Mouse (Mus musculus): ENCODE results near the gene Tecpr2. TPM values are rescaled to one million over a fixed set of nuclear protein-coding genes. Genes with fewer than 3 reads are reported as not detected.

Tecpr2 gene
- polyA plus RNA-seq, 1 experiment from 2014 or later: 4.1 TPM

DNA sequence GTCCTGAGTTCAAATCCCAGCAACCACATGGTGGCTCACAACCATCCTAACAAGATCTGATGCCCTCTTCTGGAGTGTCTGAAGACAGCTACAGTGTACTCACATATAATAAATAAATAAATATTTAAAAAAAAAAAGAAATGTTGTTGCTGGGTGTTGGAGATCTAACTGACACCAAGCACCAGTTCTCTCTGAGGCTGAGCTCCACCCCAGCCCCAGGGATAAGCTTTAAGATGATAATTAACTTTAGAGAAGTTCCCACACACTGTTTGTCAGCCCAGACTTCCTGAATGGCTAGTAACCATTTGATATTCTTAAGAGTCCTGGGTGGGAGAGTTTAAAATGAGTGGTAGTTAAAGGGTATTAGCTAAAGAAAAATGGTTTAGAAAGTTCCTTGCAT is 28.8 kb upstream of the Tecpr2 start:
- ATAC-seq (replicated peaks; ENCODE audit: low FRiP score, low TSS enrichment, low read depth) (no peak), DNase-seq (ENCODE audit: low spot score) (no peak)
- Histone ChIP-seq H3K4me2 (ENCODE audit: low read length) (no peak overlapping the region), H3K27me3 (replicated peaks; ENCODE audit: control insufficient read depth, insufficient read depth, low read length) (no peaks in the 10 kb centered on the region), H3K9me3 (ENCODE audit: control insufficient read depth, low read length) (no peaks in the 10 kb centered on the region), H3K9ac (ENCODE audit: low read length) (no peak overlapping the region), H3K4me1 (replicated peaks; ENCODE audit: control insufficient read depth, insufficient read depth, low read length) (no peaks in the 10 kb centered on the region), H3K27ac (ENCODE audit: low read depth) (no peak overlapping the region), H3K4me3 (ENCODE audit: low read depth, low read length) (no peak overlapping the region), H3K36me3 (ENCODE audit: control insufficient read depth, insufficient read depth, low read length) (peaks cover 47% of the 10 kb centered on the region)

DNA sequence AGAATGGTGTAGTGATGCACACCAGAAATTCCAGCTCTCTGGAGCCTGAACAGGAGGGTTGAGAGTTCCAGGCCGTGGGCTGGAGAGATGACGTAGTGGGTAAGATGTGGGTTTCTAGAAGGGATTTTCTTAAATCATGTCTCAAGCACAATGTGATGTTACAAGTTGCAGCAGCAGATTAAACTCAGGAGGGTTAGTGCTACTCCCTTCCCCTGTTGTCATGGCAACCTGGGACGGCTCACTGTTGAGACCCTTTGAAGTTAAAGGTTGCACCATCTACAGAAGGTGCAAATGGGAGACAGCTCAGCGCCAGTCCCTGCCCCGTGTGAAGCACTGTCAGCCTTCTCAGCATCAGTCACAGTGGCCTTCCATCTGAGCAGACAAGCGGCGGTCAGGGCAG is 27.8 kb upstream of the Tecpr2 start:
- H3K4me2 ChIP-seq (ENCODE audit: low read length): no peak overlapping the region
- H3K27ac ChIP-seq (ENCODE audit: low read depth): no peak overlapping the region
- H3K27me3 ChIP-seq (replicated peaks; ENCODE audit: control insufficient read depth, insufficient read depth, low read length): no peaks in the 10 kb centered on the region
- H3K9me3 ChIP-seq (ENCODE audit: control insufficient read depth, low read length): no peaks in the 10 kb centered on the region
- no peak for ATAC-seq (replicated peaks; ENCODE audit: low FRiP score, low TSS enrichment, low read depth)
- H3K36me3 ChIP-seq (ENCODE audit: control insufficient read depth, insufficient read depth, low read length): peaks cover 45% of the 10 kb centered on the region
- no peak overlapping the region for H3K4me3 ChIP-seq (ENCODE audit: low read depth, low read length)
- WGBS: 46% methylated on average over 7 of the region's 7 CpGs
- H3K4me1 ChIP-seq (replicated peaks; ENCODE audit: control insufficient read depth, insufficient read depth, low read length): no peaks in the 10 kb centered on the region
- DNase-seq (ENCODE audit: low spot score): no peak
- H3K9ac ChIP-seq (ENCODE audit: low read length): no peak overlapping the region

DNA sequence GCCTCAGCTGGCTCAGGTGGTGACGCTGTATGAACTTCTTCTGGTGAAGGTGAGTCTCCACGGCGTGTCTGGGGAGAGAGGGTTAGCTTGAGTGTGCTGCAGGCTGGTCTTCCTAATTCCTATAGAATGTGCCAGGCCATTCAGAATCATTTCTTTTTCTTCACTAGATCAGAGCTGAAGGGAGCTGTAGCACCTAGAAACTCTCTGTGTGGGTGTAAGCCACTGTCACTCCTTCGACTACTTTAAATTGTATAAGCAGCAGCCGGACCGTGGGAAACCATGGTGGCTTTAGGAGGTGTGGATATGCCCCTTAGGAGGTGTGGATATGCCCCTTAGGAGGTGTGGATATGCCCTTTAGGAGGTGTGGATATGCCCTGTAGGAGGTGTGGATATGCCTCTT is 25.1 kb upstream of the Tecpr2 start:
- no peaks in the 10 kb centered on the region for H3K9me3 ChIP-seq (ENCODE audit: control insufficient read depth, low read length)
- no peak overlapping the region for H3K9ac ChIP-seq (ENCODE audit: low read length)
- H3K27ac ChIP-seq (ENCODE audit: low read depth): no peak overlapping the region
- DNase-seq (ENCODE audit: low spot score): no peak
- no peak for ATAC-seq (replicated peaks; ENCODE audit: low FRiP score, low TSS enrichment, low read depth)
- peaks cover 64% of the 10 kb centered on the region for H3K36me3 ChIP-seq (ENCODE audit: control insufficient read depth, insufficient read depth, low read length)
- H3K4me2 ChIP-seq (ENCODE audit: low read length): no peak overlapping the region
- WGBS: 92% methylated on average over 6 of the region's 6 CpGs
- H3K27me3 ChIP-seq (replicated peaks; ENCODE audit: control insufficient read depth, insufficient read depth, low read length): no peaks in the 10 kb centered on the region
- no peaks in the 10 kb centered on the region for H3K4me1 ChIP-seq (replicated peaks; ENCODE audit: control insufficient read depth, insufficient read depth, low read length)
- H3K4me3 ChIP-seq (ENCODE audit: low read depth, low read length): no peak overlapping the region

DNA sequence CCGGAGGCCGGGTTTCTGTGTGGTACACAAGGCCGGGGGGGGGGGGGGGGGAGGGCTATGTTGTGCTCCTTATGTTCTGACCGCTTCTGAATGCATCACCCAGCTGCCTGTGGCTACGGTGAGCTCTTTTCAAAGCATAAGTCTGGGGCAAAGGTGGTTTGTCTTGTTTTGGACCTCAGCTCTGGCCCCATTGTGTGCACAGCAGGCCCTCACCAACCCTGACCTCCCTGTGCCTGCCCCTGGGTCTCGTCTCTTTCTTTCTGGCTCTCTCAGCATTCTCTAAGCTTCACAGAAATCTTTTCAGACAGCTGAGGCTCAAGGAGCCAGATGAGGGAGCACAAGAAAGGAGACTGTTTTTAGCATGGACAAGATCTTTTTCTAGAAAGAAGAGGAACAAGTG is 23.5 kb upstream of the Tecpr2 start:
- no peaks in the 10 kb centered on the region for H3K4me1 ChIP-seq (replicated peaks; ENCODE audit: control insufficient read depth, insufficient read depth, low read length)
- no peak overlapping the region for H3K4me2 ChIP-seq (ENCODE audit: low read length)
- WGBS: 71% methylated on average over 6 of the region's 6 CpGs
- no peaks in the 10 kb centered on the region for H3K27me3 ChIP-seq (replicated peaks; ENCODE audit: control insufficient read depth, insufficient read depth, low read length)
- no peak overlapping the region for H3K4me3 ChIP-seq (ENCODE audit: low read depth, low read length)
- H3K9ac ChIP-seq (ENCODE audit: low read length): no peak overlapping the region
- DNase-seq (ENCODE audit: low spot score) (no peak), ATAC-seq (replicated peaks; ENCODE audit: low FRiP score, low TSS enrichment, low read depth) (no peak)
- H3K36me3 ChIP-seq (ENCODE audit: control insufficient read depth, insufficient read depth, low read length): peaks cover 74% of the 10 kb centered on the region
- no peak overlapping the region for H3K27ac ChIP-seq (ENCODE audit: low read depth)
- H3K9me3 ChIP-seq (ENCODE audit: control insufficient read depth, low read length): no peaks in the 10 kb centered on the region

DNA sequence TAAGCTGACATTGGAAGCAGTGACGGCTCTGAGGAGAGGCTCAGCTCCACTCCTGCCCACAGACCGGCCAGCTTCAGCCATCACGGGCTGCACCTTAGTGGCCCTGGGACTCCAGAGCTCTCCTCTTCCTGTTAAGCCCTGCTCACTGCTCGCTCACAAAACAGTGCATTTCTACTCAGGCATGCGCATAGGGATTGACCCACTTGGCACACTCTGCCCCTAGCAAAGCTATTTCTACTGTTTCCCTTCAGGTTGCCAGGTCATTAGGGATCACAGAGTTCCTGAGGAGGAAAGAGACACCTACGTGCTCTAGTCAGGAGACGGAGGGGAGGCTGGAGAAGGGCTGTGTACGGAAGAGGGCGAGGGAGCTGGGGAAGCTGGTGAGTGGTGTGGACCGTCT is 23.1 kb upstream of the Tecpr2 start:
- H3K4me2 ChIP-seq (ENCODE audit: low read length): no peak overlapping the region
- no peak overlapping the region for H3K27ac ChIP-seq (ENCODE audit: low read depth)
- H3K36me3 ChIP-seq (ENCODE audit: control insufficient read depth, insufficient read depth, low read length): peaks cover 74% of the 10 kb centered on the region
- WGBS: 92% methylated on average over 10 of the region's 10 CpGs
- ATAC-seq (replicated peaks; ENCODE audit: low FRiP score, low TSS enrichment, low read depth) (no peak), DNase-seq (ENCODE audit: low spot score) (no peak)
- no peak overlapping the region for H3K4me3 ChIP-seq (ENCODE audit: low read depth, low read length)
- no peak overlapping the region for H3K9ac ChIP-seq (ENCODE audit: low read length)
- H3K27me3 ChIP-seq (replicated peaks; ENCODE audit: control insufficient read depth, insufficient read depth, low read length): no peaks in the 10 kb centered on the region
- H3K9me3 ChIP-seq (ENCODE audit: control insufficient read depth, low read length): no peaks in the 10 kb centered on the region
- no peaks in the 10 kb centered on the region for H3K4me1 ChIP-seq (replicated peaks; ENCODE audit: control insufficient read depth, insufficient read depth, low read length)

DNA sequence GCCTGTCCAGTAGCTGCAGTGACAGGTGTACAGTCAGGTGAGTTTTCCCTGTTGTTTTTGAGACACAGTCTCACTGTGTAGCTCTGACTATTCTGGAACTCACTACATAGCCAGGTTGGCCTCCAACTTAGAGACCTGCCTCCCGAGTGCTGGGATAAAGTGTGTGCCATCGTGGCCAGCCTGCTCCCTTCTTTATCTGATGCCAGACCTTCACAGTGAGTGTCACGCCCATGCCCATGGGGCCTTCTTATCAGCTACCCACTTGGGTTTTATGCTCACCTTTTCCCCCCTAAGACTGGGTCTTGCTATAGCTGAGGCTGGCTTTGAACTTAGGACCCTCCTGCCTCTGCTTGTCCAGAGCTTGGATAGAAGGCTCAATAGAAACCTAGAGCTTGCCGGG is 19.0 kb upstream of the Tecpr2 start:
- H3K4me3 ChIP-seq (ENCODE audit: low read depth, low read length): no peak overlapping the region
- no peaks in the 10 kb centered on the region for H3K4me1 ChIP-seq (replicated peaks; ENCODE audit: control insufficient read depth, insufficient read depth, low read length)
- H3K9ac ChIP-seq (ENCODE audit: low read length): no peak overlapping the region
- no peak overlapping the region for H3K27ac ChIP-seq (ENCODE audit: low read depth)
- ATAC-seq (replicated peaks; ENCODE audit: low FRiP score, low TSS enrichment, low read depth): no peak
- no peaks in the 10 kb centered on the region for H3K27me3 ChIP-seq (replicated peaks; ENCODE audit: control insufficient read depth, insufficient read depth, low read length)
- H3K36me3 ChIP-seq (ENCODE audit: control insufficient read depth, insufficient read depth, low read length): peaks cover 88% of the 10 kb centered on the region
- H3K4me2 ChIP-seq (ENCODE audit: low read length): no peak overlapping the region
- no peak for DNase-seq (ENCODE audit: low spot score)
- H3K9me3 ChIP-seq (ENCODE audit: control insufficient read depth, low read length): no peaks in the 10 kb centered on the region
- 89% methylated on average over 4 of the region's 4 CpGs for WGBS

DNA sequence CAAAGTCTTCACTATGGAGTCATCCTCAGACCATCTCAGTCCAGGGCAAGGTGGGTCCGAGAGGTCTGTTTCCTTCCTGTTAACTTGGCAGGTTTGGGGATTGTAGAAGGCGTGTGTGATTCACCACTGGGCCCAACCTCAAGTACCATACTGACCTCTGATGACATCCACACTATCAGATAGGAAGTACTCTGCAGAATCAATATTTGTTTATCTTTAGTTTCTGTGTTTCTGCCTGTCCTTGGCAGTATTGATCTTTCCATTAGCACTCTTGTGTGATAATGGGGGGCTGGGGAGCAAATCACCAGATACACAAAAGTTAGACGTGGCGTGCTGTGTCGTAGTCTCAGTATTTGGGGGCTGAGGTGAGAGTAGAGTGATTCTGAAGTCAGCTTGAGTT is 17.8 kb upstream of the Tecpr2 start:
- no peaks in the 10 kb centered on the region for H3K9me3 ChIP-seq (ENCODE audit: control insufficient read depth, low read length)
- H3K36me3 ChIP-seq (ENCODE audit: control insufficient read depth, insufficient read depth, low read length): peaks cover 90% of the 10 kb centered on the region
- no peak for ATAC-seq (replicated peaks; ENCODE audit: low FRiP score, low TSS enrichment, low read depth)
- WGBS: 86% methylated on average over 5 of the region's 5 CpGs
- no peak overlapping the region for H3K9ac ChIP-seq (ENCODE audit: low read length)
- no peak overlapping the region for H3K4me3 ChIP-seq (ENCODE audit: low read depth, low read length)
- no peak overlapping the region for H3K4me2 ChIP-seq (ENCODE audit: low read length)
- H3K27ac ChIP-seq (ENCODE audit: low read depth): no peak overlapping the region
- no peaks in the 10 kb centered on the region for H3K4me1 ChIP-seq (replicated peaks; ENCODE audit: control insufficient read depth, insufficient read depth, low read length)
- H3K27me3 ChIP-seq (replicated peaks; ENCODE audit: control insufficient read depth, insufficient read depth, low read length): no peaks in the 10 kb centered on the region
- DNase-seq (ENCODE audit: low spot score): no peak

DNA sequence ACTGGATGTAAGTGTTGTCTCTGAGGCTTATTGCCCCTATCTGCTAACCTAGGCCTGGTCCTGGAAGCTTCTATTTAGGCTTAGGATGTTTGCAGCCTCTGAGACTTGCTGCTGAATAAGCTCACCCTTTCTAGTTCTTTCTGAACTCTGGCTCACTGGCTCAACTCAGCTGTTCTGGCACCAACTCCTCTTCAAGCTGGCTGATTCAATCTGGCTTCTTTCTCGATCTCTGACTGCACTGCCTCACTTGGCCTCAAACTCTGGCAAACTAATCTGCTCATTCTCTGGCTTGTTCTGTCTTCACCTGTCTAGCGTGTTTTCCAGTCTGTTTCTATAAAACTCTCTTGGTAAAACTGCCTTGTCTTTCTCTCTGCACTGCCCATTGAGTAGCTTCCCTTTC is 13.7 kb upstream of the Tecpr2 start:
- no peak overlapping the region for H3K4me3 ChIP-seq (ENCODE audit: low read depth, low read length)
- WGBS: 86% methylated on average over 2 of the region's 2 CpGs
- ATAC-seq (replicated peaks; ENCODE audit: low FRiP score, low TSS enrichment, low read depth) (no peak), DNase-seq (ENCODE audit: low spot score) (no peak)
- H3K4me1 ChIP-seq (replicated peaks; ENCODE audit: control insufficient read depth, insufficient read depth, low read length): no peaks in the 10 kb centered on the region
- no peaks in the 10 kb centered on the region for H3K27me3 ChIP-seq (replicated peaks; ENCODE audit: control insufficient read depth, insufficient read depth, low read length)
- H3K36me3 ChIP-seq (ENCODE audit: control insufficient read depth, insufficient read depth, low read length): peaks cover 88% of the 10 kb centered on the region
- no peak overlapping the region for H3K9ac ChIP-seq (ENCODE audit: low read length)
- no peaks in the 10 kb centered on the region for H3K9me3 ChIP-seq (ENCODE audit: control insufficient read depth, low read length)
- H3K27ac ChIP-seq (ENCODE audit: low read depth): no peak overlapping the region
- H3K4me2 ChIP-seq (ENCODE audit: low read length): no peak overlapping the region

DNA sequence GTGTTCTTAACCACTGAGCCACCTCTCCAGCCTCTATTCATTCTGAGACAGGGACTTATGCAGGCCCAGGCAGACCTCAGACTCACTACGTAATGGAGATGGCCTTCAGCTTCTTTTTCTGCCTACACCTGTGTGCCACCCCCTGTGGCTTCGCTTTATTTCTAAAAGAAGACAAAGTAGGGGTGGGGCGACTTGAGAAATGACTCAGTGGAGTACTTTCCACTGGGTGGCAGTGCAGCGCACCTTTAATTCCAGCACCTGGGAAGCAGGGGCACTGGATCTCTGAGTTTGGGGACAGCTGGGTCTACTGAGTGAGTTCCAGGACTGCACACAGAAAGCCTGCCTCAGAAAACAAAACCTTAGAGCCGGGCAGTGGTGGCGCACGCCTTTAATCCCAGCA is 6.8 kb upstream of the Tecpr2 start:
- no peak overlapping the region for H3K4me3 ChIP-seq (ENCODE audit: low read depth, low read length)
- H3K9me3 ChIP-seq (ENCODE audit: control insufficient read depth, low read length): no peaks in the 10 kb centered on the region
- H3K27me3 ChIP-seq (replicated peaks; ENCODE audit: control insufficient read depth, insufficient read depth, low read length): no peaks in the 10 kb centered on the region
- H3K36me3 ChIP-seq (ENCODE audit: control insufficient read depth, insufficient read depth, low read length): peaks cover 47% of the 10 kb centered on the region
- ATAC-seq (replicated peaks; ENCODE audit: low FRiP score, low TSS enrichment, low read depth): no peak
- H3K27ac ChIP-seq (ENCODE audit: low read depth): no peak overlapping the region
- DNase-seq (ENCODE audit: low spot score): no peak
- no peak overlapping the region for H3K9ac ChIP-seq (ENCODE audit: low read length)
- H3K4me1 ChIP-seq (replicated peaks; ENCODE audit: control insufficient read depth, insufficient read depth, low read length): no peaks in the 10 kb centered on the region
- no peak overlapping the region for H3K4me2 ChIP-seq (ENCODE audit: low read length)
- WGBS: 87% methylated on average over 7 of the region's 7 CpGs

Data from intestine, embryonic 14.5 days (tissue).